Mouse (Mus musculus) common myeloid progenitor, adult 5-6 weeks (primary cell): ENCODE measurements around the gene Gm12169. TPM values are rescaled to one million over a fixed set of nuclear protein-coding genes. Genes with fewer than 3 reads are reported as not detected.
A peak's percentile ranks its signal among the peaks of the same experiment; 100 is the strongest.
"Not testable (repeated sequence)": the region's sequence is repeated elsewhere in the genome, so short reads cannot be mapped to it uniquely, and the experiment has no call there.

Source experiments
- ATAC-seq: replicated peaks from 2 replicates; pipeline ENCODE4 v1.8.0; 2016; ENCODE audit warnings: low read depth, mild to moderate bottlenecking, moderate TSS enrichment, inconsistent platforms; ENCODE audit not compliant: poor library complexity, severe bottlenecking
- total RNA-seq: library from RNA; stranded (forward); fragments of 200-1000, 187-1606 nt; gene quantifications from 2 replicates; pipeline ENCODE4 v1.2.3, GENCODE M21; 2017

Gm12169 gene
- not detected in 2 replicates for total RNA-seq

- no peak for ATAC-seq
These were observed at the start of gene Gm12169 for GRCm38 (mm10) chr11:46523912-46524311. Gene Gm12169 (plus strand): TSS chr11:46524212.

- ATAC-seq = no peak
These were observed 49.8 kb upstream of the Gm12169 start for GRCm38 (mm10) chr11:46474220-46474619.

- peak; percentile 50; the same call in 1 of the 2 replicates for ATAC-seq
These were observed 44.7 kb upstream of the Gm12169 start for GRCm38 (mm10) chr11:46479311-46479710.

GRCm38 (mm10) chr11:46480517-46480916 lies 43.5 kb upstream of the Gm12169 start:
- peak; percentile 87 for ATAC-seq

- ATAC-seq = peak; percentile 89
These were observed 35.8 kb upstream of the Gm12169 start for GRCm38 (mm10) chr11:46488231-46488630.

GRCm38 (mm10) chr11:46488650-46489049 lies 35.4 kb upstream of the Gm12169 start:
- ATAC-seq = no peak

GRCm38 (mm10) chr11:46507146-46507545 lies 16.9 kb upstream of the Gm12169 start:
- ATAC-seq = no peak

GRCm38 (mm10) chr11:46509900-46510299 lies 14.1 kb upstream of the Gm12169 start:
- no peak for ATAC-seq

GRCm38 (mm10) chr11:46521341-46521740 lies 2.7 kb upstream of the Gm12169 start:
- ATAC-seq = not testable (repeated sequence)

- ATAC-seq = 0 out of 2 replicates have a peak, but pooled peaks have one; percentile 50
These were observed 1.3 kb upstream of the Gm12169 start for GRCm38 (mm10) chr11:46522719-46523118.

- no peak for ATAC-seq
These were observed 6.1 kb downstream of the Gm12169 start for GRCm38 (mm10) chr11:46530149-46530548.

GRCm38 (mm10) chr11:46536978-46537377 lies 13.0 kb downstream of the Gm12169 start:
- ATAC-seq = no peak

GRCm38 (mm10) chr11:46543530-46543929 lies 19.5 kb downstream of the Gm12169 start:
- no peak for ATAC-seq

GRCm38 (mm10) chr11:46549721-46550120 lies 25.7 kb downstream of the Gm12169 start:
- no peak for ATAC-seq

- no peak for ATAC-seq
These were observed 28.7 kb downstream of the Gm12169 start for GRCm38 (mm10) chr11:46552741-46553140.

GRCm38 (mm10) chr11:46561096-46561495 lies 37.1 kb downstream of the Gm12169 start:
- ATAC-seq = no peak

- ATAC-seq = no peak
These were observed 40.7 kb downstream of the Gm12169 start for GRCm38 (mm10) chr11:46564671-46565070.

- ATAC-seq = no peak
These were observed 42.0 kb downstream of the Gm12169 start for GRCm38 (mm10) chr11:46565967-46566366.

GRCm38 (mm10) chr11:46569107-46569506 lies 45.1 kb downstream of the Gm12169 start:
- no peak for ATAC-seq

- no peak for ATAC-seq
These were observed 47.3 kb downstream of the Gm12169 start, which contains the start of gene BC053393 for GRCm38 (mm10) chr11:46571327-46571726. Gene BC053393 (plus strand): TSS chr11:46571536.

- no peak for ATAC-seq
These were observed 54.8 kb downstream of the Gm12169 start for GRCm38 (mm10) chr11:46578771-46579281.

- no peak for ATAC-seq
These were observed 56.4 kb downstream of the Gm12169 start for GRCm38 (mm10) chr11:46580428-46580827.
